Mouse (Mus musculus) myocyte (in vitro differentiated cells): ENCODE measurements around the gene Odc1. TPM values are rescaled to one million over a fixed set of nuclear protein-coding genes. Genes with fewer than 3 reads are reported as not detected.

ENCODE experiments used
- H3K27me3 ChIP-seq: one replicate; pipeline ENCODE4 v1.6.1; 2011; ENCODE audit not compliant: control insufficient read depth, insufficient read depth, insufficient read length
- H3K36me3 ChIP-seq: one replicate; pipeline ENCODE4 v1.6.1; 2011; ENCODE audit not compliant: control insufficient read depth, insufficient read depth
- H3K4me2 ChIP-seq: one replicate; pipeline ENCODE4 v1.6.1; 2011; ENCODE audit warnings: low read depth, control low read depth
- H3K4me3 ChIP-seq: one replicate; pipeline ENCODE4 v1.5.1; 2011; ENCODE audit warnings: mild to moderate bottlenecking, control low read depth, moderate library complexity
- H3K79me2 ChIP-seq: one replicate; pipeline ENCODE4 v1.6.1; 2011; ENCODE audit not compliant: control insufficient read depth, insufficient read depth
- H3ac ChIP-seq: one replicate; pipeline ENCODE4 v1.6.1; 2011; ENCODE audit not compliant: control insufficient read depth, insufficient read length
- CEBPB ChIP-seq: IDR thresholded peaks from 2 replicates; pipeline ENCODE4 v1.6.1; 2011; ENCODE audit warnings: mild to moderate bottlenecking, moderate library complexity; ENCODE audit not compliant: poor library complexity, insufficient read depth, severe bottlenecking
- E2F4 ChIP-seq: IDR thresholded peaks from one replicate; pipeline ENCODE4 v1.6.1; 2011; ENCODE audit warnings: mild to moderate bottlenecking, control low read depth, moderate library complexity; ENCODE audit not compliant: insufficient read depth
- MAX ChIP-seq: IDR thresholded peaks from one replicate; pipeline ENCODE4 v1.6.1; 2011; ENCODE audit warnings: low read depth, mild to moderate bottlenecking, control low read depth
- MYOD1 ChIP-seq, 3 experiments: IDR thresholded peaks; one replicate each; pipeline ENCODE4 v1.6.1; 2011; ENCODE audit warnings: control low read depth in 2 of 3, low read depth in 2 of 3, mild to moderate bottlenecking in 2 of 3, moderate library complexity in 1 of 3; ENCODE audit not compliant: insufficient read length in 2 of 3, control insufficient read depth in 1 of 3
- MYOG ChIP-seq, 3 experiments: IDR thresholded peaks; one replicate each; pipeline ENCODE4 v1.6.1; 2011; ENCODE audit warnings: control low read depth in 2 of 3, low read depth in 2 of 3, mild to moderate bottlenecking in 2 of 3; ENCODE audit not compliant: insufficient read length in 2 of 3, control insufficient read depth in 1 of 3, insufficient read depth in 1 of 3
- POLR2A ChIP-seq: IDR thresholded peaks from one replicate; pipeline ENCODE4 v1.6.1; 2011; ENCODE audit warnings: low read depth, mild to moderate bottlenecking, control low read depth, moderate library complexity; ENCODE audit not compliant: insufficient read length
- POLR2AphosphoS2 ChIP-seq: IDR thresholded peaks from one replicate; pipeline ENCODE4 v1.6.1; 2011; ENCODE audit warnings: low read depth, control low read depth; ENCODE audit not compliant: insufficient read length
- REST ChIP-seq: IDR thresholded peaks from one replicate; pipeline ENCODE4 v1.6.1; 2011; ENCODE audit warnings: mild to moderate bottlenecking, control low read depth, moderate library complexity; ENCODE audit not compliant: insufficient read depth, insufficient read length
- SRF ChIP-seq: IDR thresholded peaks from one replicate; pipeline ENCODE4 v1.6.1; 2011; ENCODE audit warnings: low read depth; ENCODE audit not compliant: control insufficient read depth, insufficient read length
- TCF12 ChIP-seq: IDR thresholded peaks from one replicate; pipeline ENCODE4 v1.6.1; 2011; ENCODE audit warnings: mild to moderate bottlenecking, control low read depth; ENCODE audit not compliant: poor library complexity, insufficient read depth, severe bottlenecking
- TCF3 ChIP-seq: IDR thresholded peaks from one replicate; pipeline ENCODE4 v1.6.1; 2011; ENCODE audit warnings: low read depth, control low read depth; ENCODE audit not compliant: insufficient read length
- USF1 ChIP-seq: IDR thresholded peaks from one replicate; pipeline ENCODE4 v1.6.1; 2011; ENCODE audit warnings: low read depth, mild to moderate bottlenecking, control low read depth, moderate library complexity
- polyA plus RNA-seq: library from polyadenylated mRNA; unstranded; fragments of >200 nt; fragmentation: generic; extraction: Trizol; gene quantifications from one replicate; pipeline ENCODE4 v1.2.1, GENCODE M21; 2012; ENCODE audit warnings: missing spikeins

Gene Odc1
- polyA plus RNA-seq, 1 experiment = 199 TPM

GRCm38 (mm10) chr12:17554200-17554951 lies 9.8 kb downstream of the Odc1 start:
- H3K4me3 ChIP-seq = no peak overlapping the region
- H3ac ChIP-seq = no peak overlapping the region
- no peaks in the 10 kb centered on the region for H3K27me3 ChIP-seq

GRCm38 (mm10) chr12:17556430-17557343 lies 12.1 kb downstream of the Odc1 start:
- Histone ChIP-seq H3K79me2 (no peaks in the 10 kb centered on the region), H3K27me3 (no peaks in the 10 kb centered on the region), H3K36me3 (no peaks in the 10 kb centered on the region), H3K4me3 (no peak overlapping the region), H3K4me2 (no peak overlapping the region), H3ac (no peak overlapping the region)
- peak; percentile 45 for TF ChIP-seq USF1
- no peak for TF ChIP-seq POLR2A

More at GRCm38 (mm10) chr12:17554200-17554951, 9.8 kb downstream of the Odc1 start:
- no peak for TF ChIP-seq SRF
- no peak for TF ChIP-seq CEBPB
- TF ChIP-seq MYOD1 (IDR thresholded peaks at IDR 0.05; ENCODE audit: control insufficient read depth in 1 of 3, insufficient read length in 2 of 3, low read depth in 2 of 3) = no peak
- TF ChIP-seq TCF12 = no peak
- TF ChIP-seq MAX = no peak
- TF ChIP-seq E2F4 = no peak
- TF ChIP-seq MYOG (IDR thresholded peaks at IDR 0.05; ENCODE audit: control insufficient read depth in 1 of 3, insufficient read depth in 1 of 3, insufficient read length in 2 of 3, low read depth in 2 of 3) = no peak
- no peak for TF ChIP-seq TCF3
- TF ChIP-seq REST = no peak
- TF ChIP-seq USF1 = no peak
- no peak for TF ChIP-seq POLR2AphosphoS2
- no peak for TF ChIP-seq POLR2A
- H3K79me2 ChIP-seq = no peaks in the 10 kb centered on the region
- H3K4me2 ChIP-seq = no peak overlapping the region
- peaks cover 11% of the 10 kb centered on the region for H3K36me3 ChIP-seq

GRCm38 (mm10) chr12:17557344-17557966 lies 12.9 kb downstream of the Odc1 start:
- Histone ChIP-seq H3K27me3 (no peaks in the 10 kb centered on the region), H3K4me2 (no peak overlapping the region), H3K4me3 (no peak overlapping the region), H3K79me2 (no peaks in the 10 kb centered on the region), H3ac (no peak overlapping the region), H3K36me3 (no peaks in the 10 kb centered on the region)
- TF ChIP-seq MYOG (IDR thresholded peaks at IDR 0.05; ENCODE audit: control insufficient read depth in 1 of 3, insufficient read depth in 1 of 3, insufficient read length in 2 of 3, low read depth in 2 of 3) = no peak
- no peak for TF ChIP-seq MAX
- TF ChIP-seq E2F4 = no peak
- no peak for TF ChIP-seq POLR2AphosphoS2
- TF ChIP-seq SRF = no peak
- no peak for TF ChIP-seq USF1
- no peak for TF ChIP-seq POLR2A
- no peak for TF ChIP-seq REST

- H3K4me2 ChIP-seq = no peak overlapping the region
Measured at GRCm38 (mm10) chr12:17557967-17558345, 13.4 kb downstream of the Odc1 start.

More at GRCm38 (mm10) chr12:17557967-17558345, 13.4 kb downstream of the Odc1 start:
- Histone ChIP-seq H3K4me3 (no peak overlapping the region), H3K27me3 (no peaks in the 10 kb centered on the region), H3ac (no peak overlapping the region), H3K36me3 (no peaks in the 10 kb centered on the region), H3K79me2 (no peaks in the 10 kb centered on the region)
- TF ChIP-seq POLR2AphosphoS2 (no peak), E2F4 (no peak), MYOD1 (IDR thresholded peaks at IDR 0.05; ENCODE audit: control insufficient read depth in 1 of 3, insufficient read length in 2 of 3, low read depth in 2 of 3) (no peak), MYOG (IDR thresholded peaks at IDR 0.05; ENCODE audit: control insufficient read depth in 1 of 3, insufficient read depth in 1 of 3, insufficient read length in 2 of 3, low read depth in 2 of 3) (no peak), MAX (no peak), CEBPB (no peak), TCF12 (no peak), USF1 (no peak), TCF3 (no peak), SRF (no peak), POLR2A (no peak), REST (no peak)
